Comparison of ENCODE assay signal across 20 mouse cellular contexts in the genomic region with DNA sequence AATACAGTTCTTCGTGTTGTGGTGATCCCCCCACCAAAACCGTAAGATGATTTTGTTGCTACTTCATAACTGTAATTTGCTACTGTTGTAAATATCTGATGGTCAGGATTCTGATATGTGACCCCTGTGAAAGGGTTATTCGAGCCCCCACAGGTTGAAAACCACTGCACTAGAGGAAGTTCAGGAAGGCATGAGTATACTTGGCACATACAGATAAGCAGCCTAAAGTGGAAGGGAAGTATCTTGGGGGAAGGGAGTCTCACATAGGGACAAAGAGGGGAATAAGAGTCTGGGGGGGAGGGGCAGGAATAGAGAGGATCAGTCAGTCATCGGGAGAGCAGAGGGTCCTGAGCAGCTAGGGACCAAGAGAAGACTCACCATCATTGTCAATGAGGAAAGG. TPM values are rescaled to one million over a fixed set of nuclear protein-coding genes. Genes with fewer than 3 reads are reported as not detected.
"Had no signal": no experiment of that assay in that cellular context is flagged by ENCODE, and none has a peak within 500 bp of the region (broad histone marks: within the 10 kb centered on the region; RNA-seq: fewer than 3 reads in every experiment).

No protein-coding gene starts in this region.

- H3K27me3 ChIP-seq: midbrain, embryonic 13.5 days; midbrain, embryonic 15.5 days; neural tube, embryonic 12.5 days; stomach, embryonic 15.5 days had no signal

- H3K4me3 ChIP-seq: liver, embryonic 12.5 days; midbrain, embryonic 13.5 days; midbrain, embryonic 15.5 days; neural tube, embryonic 12.5 days; stomach, embryonic 15.5 days had no signal

- H3K36me3 ChIP-seq: liver, embryonic 12.5 days; stomach, embryonic 15.5 days had no signal

- DNase-seq: lung, adult 18-20 months; lung, embryonic 14.5 days; lung, postnatal 10 days; lung, postnatal 4 days; right cerebral cortex, adult 18-20 months; right cerebral cortex, postnatal 25 days; right cerebral cortex, postnatal 4 days; spleen, adult 18-20 months; thymus, adult 18-20 months; thymus, postnatal 14 days; thymus, postnatal 36 days had no signal

- H3K9me3 ChIP-seq: liver, embryonic 12.5 days; midbrain, embryonic 13.5 days; midbrain, embryonic 15.5 days; neural tube, embryonic 12.5 days; stomach, embryonic 15.5 days had no signal

- H3K4me1 ChIP-seq: stomach, embryonic 15.5 days had no signal

- ATAC-seq: liver, embryonic 12.5 days; midbrain, embryonic 13.5 days; midbrain, embryonic 15.5 days had no signal

RNA-seq across cellular contexts. Expression of a gene that starts 5.2 kb away (rescaled TPM):
- total RNA-seq: monocyte, adult 5-6 weeks; neutrophil, adult 5-6 weeks had no signal

RNA-seq across cellular contexts. Expression of a gene that starts 33.5 kb away (rescaled TPM):
- total RNA-seq: midbrain, postnatal 0 days had no signal

RNA-seq across cellular contexts. Expression of a gene that starts 52.8 kb away (rescaled TPM):
- polyA plus RNA-seq: midbrain, embryonic 11.5 days had no signal
